Mouse (Mus musculus) CD8-positive naive resting alpha-beta T cell, adult 2 months (primary cell): ENCODE results near the gene Supt20.
"Not testable (repeated sequence)": the region's sequence is repeated elsewhere in the genome, so short reads cannot be mapped to it uniquely, and the experiment has no call there.

Source experiments
- DNase-seq, 2 experiments: peaks; one replicate each; pipeline ENCODE4 v3.0.0; 2022; ENCODE audit warnings: low read depth in 2 of 2, low spot score in 2 of 2

Gene Supt20

GRCm38 (mm10) chr3:54755145-54756041, 62.8 kb downstream of the Supt20 start, which contains the start of gene Smad9:
Smad9 (plus strand) TSS chr3:54755582.
- no peak for DNase-seq

GRCm38 (mm10) chr3:54756058-54756457, 63.5 kb downstream of the Supt20 start:
- DNase-seq: no peak

- DNase-seq: no peak
Measured at GRCm38 (mm10) chr3:54757446-54757845, 64.8 kb downstream of the Supt20 start.

- no peak for DNase-seq
Measured at GRCm38 (mm10) chr3:54759211-54759610, 66.6 kb downstream of the Supt20 start.

- DNase-seq: no peak
Measured at GRCm38 (mm10) chr3:54760321-54761115, 67.9 kb downstream of the Supt20 start.

- no peak for DNase-seq
Measured at GRCm38 (mm10) chr3:54761258-54761657, 68.7 kb downstream of the Supt20 start.

- DNase-seq: no peak
Measured at GRCm38 (mm10) chr3:54764418-54764817, 71.8 kb downstream of the Supt20 start.

GRCm38 (mm10) chr3:54765521-54765920, 72.9 kb downstream of the Supt20 start:
- not testable (repeated sequence) for DNase-seq

GRCm38 (mm10) chr3:54766034-54766433, 73.4 kb downstream of the Supt20 start:
- no peak for DNase-seq

- no peak for DNase-seq
Measured at GRCm38 (mm10) chr3:54766811-54767210, 74.2 kb downstream of the Supt20 start.

- no peak for DNase-seq
Measured at GRCm38 (mm10) chr3:54768592-54768991, 76.0 kb downstream of the Supt20 start.

GRCm38 (mm10) chr3:54769349-54770275, 77.0 kb downstream of the Supt20 start:
- DNase-seq: no peak

- no peak for DNase-seq
Measured at GRCm38 (mm10) chr3:54773613-54774012, 81.0 kb downstream of the Supt20 start.

GRCm38 (mm10) chr3:54775989-54776631, 83.5 kb downstream of the Supt20 start:
- DNase-seq: no peak
